In genomic region chr5:137785164-137786031, GRCm38 (mm10) we compare ENCODE assay signal across 8 mouse cellular contexts. TPM values are rescaled to one million over a fixed set of nuclear protein-coding genes. Genes with fewer than 3 reads are reported as not detected.
A peak's percentile ranks its signal among the peaks of the same experiment; 100 is the strongest.
DNase-seq lines count a peak whose midpoint lies in the region; ATAC-seq and TF ChIP-seq lines count a peak whose summit lies in the region.

No protein-coding gene starts in this region.

- in situ Hi-C loops in Patski (cut with MboI; ENCODE audit: low pct_unique_long_range_greater_than_20kb) = loop anchor here (10.0 to 25.0 kb wide), 2 partner anchors 379 to 1227 kb away; partner anchors contain the start of gene Cops6

- intact Hi-C loops in left cerebral cortex, postnatal 14 days (cut with DNase I) = loop anchor here (5.0 to 10.0 kb wide), 2 partner anchors 329 to 372 kb away; partner anchors contain the start of genes Zfp113 and Zscan21

- peak; percentile 26 to 64 for DNase-seq in left cerebral cortex, postnatal 14 days (ENCODE audit: low spot score in 2 of 2)
- DNase-seq in left cerebral cortex, adult 11 months (ENCODE audit: low spot score) = no peak
- DNase-seq in Patski (ENCODE audit: low read depth, low spot score) (no peak), liver (peak; percentile 61)
- peak; percentile 54 for DNase-seq in midbrain, postnatal 0 days (ENCODE audit: low spot score)
- DNase-seq in B cell, adult 2 months = no peak

- POLR2A ChIA-PET in Patski (lab: Charles Lee) = interaction anchor here (0.6 to 1.1 kb wide), 2 partner anchors 13 to 132 kb away, joined by 3 to 4 read pairs; no protein-coding TSS in a partner anchor

- peaks cover 70% of the 10 kb centered on the region for H3K4me1 ChIP-seq in erythroblast, embryonic 14.5 days (ENCODE audit: control insufficient read depth)
- peaks cover 49% of the 10 kb centered on the region for H3K4me1 ChIP-seq in hindbrain, embryonic 12.5 days
- H3K4me1 ChIP-seq in midbrain, postnatal 0 days (ENCODE audit: insufficient read depth, low read length) = peaks cover 25% of the 10 kb centered on the region

- H3K27me3 ChIP-seq in Patski = no peaks in the 10 kb centered on the region
- H3K27me3 ChIP-seq in erythroblast, embryonic 14.5 days (ENCODE audit: control insufficient read depth) = peaks cover 4% of the 10 kb centered on the region
- H3K27me3 ChIP-seq in hindbrain, embryonic 12.5 days = peaks cover 3% of the 10 kb centered on the region; the same call in 1 of the 2 replicates
- no peaks in the 10 kb centered on the region for H3K27me3 ChIP-seq in midbrain, postnatal 0 days (ENCODE audit: insufficient read depth, low read length)

- peak overlapping the region; percentile 76 for H3K4me3 ChIP-seq in erythroblast, embryonic 14.5 days (replicated peaks)
- H3K4me3 ChIP-seq in hindbrain, embryonic 12.5 days = peak overlapping the region; percentile 90
- peak overlapping the region; percentile 64 for H3K4me3 ChIP-seq in midbrain, postnatal 0 days (ENCODE audit: low read depth, low read length)

- 2% methylated on average over 46 of the region's 62 CpGs for WGBS in hindbrain, embryonic 12.5 days
- WGBS in midbrain, postnatal 0 days = 2% methylated on average over 48 of the region's 62 CpGs

- peak overlapping the region; percentile 99 for H3K27ac ChIP-seq in hindbrain, embryonic 12.5 days
- H3K27ac ChIP-seq in midbrain, postnatal 0 days (ENCODE audit: low read depth, low read length) = peak overlapping the region; percentile 97

- peaks cover 6% of the 10 kb centered on the region for H3K9me3 ChIP-seq in erythroblast, embryonic 14.5 days (ENCODE audit: control insufficient read depth, low read length)
- H3K9me3 ChIP-seq in hindbrain, embryonic 12.5 days (replicated peaks) = no peaks in the 10 kb centered on the region
- no peaks in the 10 kb centered on the region for H3K9me3 ChIP-seq in midbrain, postnatal 0 days (ENCODE audit: low read length)

- TF ChIP-seq CTCF in Patski (IDR thresholded peaks at IDR 0.05) = no peak
- no peak for TF ChIP-seq CTCF in midbrain, postnatal 0 days (IDR thresholded peaks at IDR 0.05)

- H3K4me2 ChIP-seq in hindbrain, embryonic 12.5 days (replicated peaks) = peak overlapping the region; percentile 78
- H3K4me2 ChIP-seq in midbrain, postnatal 0 days (ENCODE audit: low read depth, low read length, poor library complexity, severe bottlenecking) = peak overlapping the region; percentile 77

- peaks cover 49% of the 10 kb centered on the region for H3K36me3 ChIP-seq in erythroblast, embryonic 14.5 days (ENCODE audit: control insufficient read depth)
- H3K36me3 ChIP-seq in hindbrain, embryonic 12.5 days = peaks cover 40% of the 10 kb centered on the region
- H3K36me3 ChIP-seq in midbrain, postnatal 0 days (ENCODE audit: insufficient read depth, low read length) = peaks cover 29% of the 10 kb centered on the region

- CTCF ChIA-PET in Patski (lab: Charles Lee) = interaction anchor here (1.5 to 2.5 kb wide), 2 partner anchors 12 to 14 kb away, joined by 4 to 7 read pairs; no protein-coding TSS in a partner anchor

- peak overlapping the region; percentile 97 for H3K9ac ChIP-seq in hindbrain, embryonic 12.5 days
- peak overlapping the region; percentile 89 for H3K9ac ChIP-seq in midbrain, postnatal 0 days (replicated peaks; ENCODE audit: low read length, poor library complexity, severe bottlenecking)

- peak; percentile 0 for ATAC-seq in Patski
- ATAC-seq in hindbrain, embryonic 12.5 days (ENCODE audit: low FRiP score) = peak; percentile 11; the same call in 1 of the 2 replicates
- 0 out of 2 replicates have a peak, but pooled peaks have one; percentile 0 for ATAC-seq in midbrain, postnatal 0 days (ENCODE audit: low FRiP score)

RNA-seq across cellular contexts. Expression of gene Mepce, which starts 2.1 kb away (rescaled TPM):
- total RNA-seq in left cerebral cortex, postnatal 14 days (2021) = 10 to 100 TPM; 29.2 to 30.2 TPM
- polyA plus RNA-seq in Patski (2021) = 64.6 TPM
- polyA plus RNA-seq in erythroblast, embryonic 14.5 days (2012) = 17.1 and 18.2 TPM in 2 replicates
- 11.0 and 14.8 TPM in 2 replicates for polyA plus RNA-seq in hindbrain, embryonic 12.5 days (2016; fragmentation: Nextera tagmentation; extraction: Ambion mirVana)
- 40.8 and 46.0 TPM in 2 replicates for total RNA-seq in midbrain, postnatal 0 days (2014; rRNA removed)
- 16.1 and 17.6 TPM in 2 replicates for polyA plus RNA-seq in midbrain, postnatal 0 days (2015; fragmentation: Nextera tagmentation; extraction: Ambion mirVana)

RNA-seq across cellular contexts. Expression of gene Zcwpw1, which starts 2.2 kb away (rescaled TPM):
- total RNA-seq in left cerebral cortex, postnatal 14 days (2021) = 1 to 10 TPM; 4.4 to 7.4 TPM
- 22.2 TPM for polyA plus RNA-seq in Patski (2021)
- polyA plus RNA-seq in erythroblast, embryonic 14.5 days (2012) = 0.04 and 0.05 TPM in 2 replicates
- polyA plus RNA-seq in hindbrain, embryonic 12.5 days (2016; fragmentation: Nextera tagmentation; extraction: Ambion mirVana) = 19.5 and 20.1 TPM in 2 replicates
- 5.8 and 7.7 TPM in 2 replicates for total RNA-seq in midbrain, postnatal 0 days (2014; rRNA removed)
- 9.0 and 9.4 TPM in 2 replicates for polyA plus RNA-seq in midbrain, postnatal 0 days (2015; fragmentation: Nextera tagmentation; extraction: Ambion mirVana)

RNA-seq across cellular contexts. Expression of gene Ppp1r35, which starts 6.7 kb away (rescaled TPM):
- total RNA-seq in left cerebral cortex, postnatal 14 days (2021) = 10 to 100 TPM; 26.0 to 29.2 TPM
- 36.7 TPM for polyA plus RNA-seq in Patski (2021)
- polyA plus RNA-seq in erythroblast, embryonic 14.5 days (2012) = 16.1 TPM in 2 replicates
- 55.1 and 59.7 TPM in 2 replicates for polyA plus RNA-seq in hindbrain, embryonic 12.5 days (2016; fragmentation: Nextera tagmentation; extraction: Ambion mirVana)
- total RNA-seq in midbrain, postnatal 0 days (2014; rRNA removed) = 32.5 and 42.1 TPM in 2 replicates
- polyA plus RNA-seq in midbrain, postnatal 0 days (2015; fragmentation: Nextera tagmentation; extraction: Ambion mirVana) = 38.8 and 47.8 TPM in 2 replicates

RNA-seq across cellular contexts. Expression of gene Tsc22d4, which starts 39.9 kb away (rescaled TPM):
- total RNA-seq in left cerebral cortex, postnatal 14 days (2021) = 100 to 1,000 TPM; 169 to 181 TPM
- 154 TPM for polyA plus RNA-seq in Patski (2021)
- polyA plus RNA-seq in erythroblast, embryonic 14.5 days (2012) = 53.9 and 58.8 TPM in 2 replicates
- 81.8 and 82.9 TPM in 2 replicates for polyA plus RNA-seq in hindbrain, embryonic 12.5 days (2016; fragmentation: Nextera tagmentation; extraction: Ambion mirVana)
- total RNA-seq in midbrain, postnatal 0 days (2014; rRNA removed) = 188 and 320 TPM in 2 replicates
- 157 and 179 TPM in 2 replicates for polyA plus RNA-seq in midbrain, postnatal 0 days (2015; fragmentation: Nextera tagmentation; extraction: Ambion mirVana)

RNA-seq across cellular contexts. Expression of gene Nyap1, which starts 44.0 kb away (rescaled TPM):
- 10 to 100 TPM; 78.5 to 83.4 TPM for total RNA-seq in left cerebral cortex, postnatal 14 days (2021)
- 13.4 TPM for polyA plus RNA-seq in Patski (2021)
- polyA plus RNA-seq in erythroblast, embryonic 14.5 days (2012) = 0.97 and 1.2 TPM in 2 replicates
- 20.9 and 22.2 TPM in 2 replicates for polyA plus RNA-seq in hindbrain, embryonic 12.5 days (2016; fragmentation: Nextera tagmentation; extraction: Ambion mirVana)
- total RNA-seq in midbrain, postnatal 0 days (2014; rRNA removed) = 230 and 261 TPM in 2 replicates
- polyA plus RNA-seq in midbrain, postnatal 0 days (2015; fragmentation: Nextera tagmentation; extraction: Ambion mirVana) = 47.0 and 50.1 TPM in 2 replicates

Comparison
In these comparisons a context has a peak if more than half of its experiments do, and no peak if none do; other contexts are left out.
1. DNase-seq: peak in left cerebral cortex, postnatal 14 days (2 of 2), liver (single experiment) and midbrain, postnatal 0 days (single experiment); none in left cerebral cortex, adult 11 months (single experiment), Patski (single experiment) and B cell, adult 2 months (0 of 2).
2. Peak in every context shown above with its lines, with median percentiles within 50 percentile points of each other: ATAC-seq and H3K4me3 ChIP-seq.